8 mouse cellular contexts compared by ENCODE assay signal in the genomic region with DNA sequence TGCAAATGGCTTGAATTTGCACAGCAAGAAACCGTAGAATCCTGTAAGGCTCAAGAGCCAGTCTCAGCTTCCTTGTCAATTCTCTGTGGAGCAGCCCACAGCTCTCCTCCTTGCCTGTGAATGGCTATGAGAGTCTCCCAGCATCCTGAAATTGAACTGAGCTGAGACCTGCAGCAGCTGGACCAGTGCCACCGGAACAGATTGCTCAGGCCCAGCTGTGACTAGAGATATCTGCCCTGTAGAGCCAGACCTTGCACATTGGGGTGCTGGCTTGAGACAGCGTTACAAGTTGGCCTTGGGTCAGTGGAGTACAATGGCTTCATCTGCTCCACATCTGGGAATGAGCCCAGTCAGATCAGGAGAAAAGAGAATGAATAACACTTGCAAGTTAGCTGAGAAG.
DNase-seq lines count a peak whose midpoint lies in the region; ATAC-seq and TF ChIP-seq lines count a peak whose summit lies in the region.

No protein-coding gene starts in this region.

- no peaks in the 10 kb centered on the region for H3K36me3 ChIP-seq in intestine, postnatal 0 days (ENCODE audit: control insufficient read depth, insufficient read depth)

- intact Hi-C loops in gastrocnemius, postnatal 14 days (cut with DNase I; ENCODE audit: low total_unique reads) = no loop called here
- intact Hi-C loops in left cerebral cortex, postnatal 14 days (cut with DNase I) = no loop called here

- WGBS in intestine, postnatal 0 days = 62% methylated on average over 3 of the region's 3 CpGs

- H3K4me2 ChIP-seq in intestine, postnatal 0 days (replicated peaks; ENCODE audit: low read depth) = no peak overlapping the region

- no peak overlapping the region for H3K9ac ChIP-seq in intestine, postnatal 0 days (ENCODE audit: low read depth, low read length)

- no peak for TF ChIP-seq CTCF in intestine, postnatal 0 days (IDR thresholded peaks at IDR 0.05; ENCODE audit: low read depth)

- ATAC-seq in intestine, postnatal 0 days = no peak

- no peaks in the 10 kb centered on the region for H3K27me3 ChIP-seq in intestine, postnatal 0 days (replicated peaks; ENCODE audit: control insufficient read depth, insufficient read depth, low read length)

- H3K4me1 ChIP-seq in intestine, postnatal 0 days (replicated peaks; ENCODE audit: control insufficient read depth, insufficient read depth, low read length) = no peaks in the 10 kb centered on the region

- no peak overlapping the region for H3K4me3 ChIP-seq in intestine, postnatal 0 days (ENCODE audit: low read depth, low read length)

- DNase-seq in kidney, postnatal 10 days = peak; percentile 7
- DNase-seq in kidney, postnatal 14 days = no peak
- DNase-seq in cerebellum, adult 11-12 months = peak; percentile 13
- peak; percentile 31 for DNase-seq in gastrocnemius, postnatal 14 days
- DNase-seq in left cerebral cortex, postnatal 14 days (ENCODE audit: low spot score in 2 of 2) = peak; percentile 26 to 27
- DNase-seq in kidney, adult 18-20 months = no peak
- no peak for DNase-seq in lung, postnatal 36 days

- H3K27ac ChIP-seq in intestine, postnatal 0 days (ENCODE audit: low read depth, low read length) = no peak overlapping the region

- H3K9me3 ChIP-seq in intestine, postnatal 0 days (ENCODE audit: control insufficient read depth) = no peaks in the 10 kb centered on the region

Comparison
In these comparisons a context has a peak if more than half of its experiments do, and no peak if none do; other contexts are left out.
1. DNase-seq: peak in kidney, postnatal 10 days (single experiment), cerebellum, adult 11-12 months (single experiment), gastrocnemius, postnatal 14 days (single experiment) and left cerebral cortex, postnatal 14 days (2 of 2); none in kidney, postnatal 14 days (single experiment), kidney, adult 18-20 months (single experiment) and lung, postnatal 36 days (single experiment).